Mouse (Mus musculus) liver, embryonic 14.5 days (tissue): ENCODE measurements at regions not wholly inside any gene's neighbourhood (a gene's known extent, or its start where the extent isn't known, plus 50 kb on each side); places are given as distances from the start of the nearest gene placed in this dataset.

Source experiments
- CTCF ChIP-seq: IDR thresholded peaks from 2 replicates; pipeline ENCODE4 v1.5.1; 2016; ENCODE audit warnings: antibody characterized with exemption, low read depth, control low read depth
- EP300 ChIP-seq: IDR thresholded peaks from 2 replicates; pipeline ENCODE4 v1.6.1; 2016; ENCODE audit warnings: antibody characterized with exemption, low read depth

DNA sequence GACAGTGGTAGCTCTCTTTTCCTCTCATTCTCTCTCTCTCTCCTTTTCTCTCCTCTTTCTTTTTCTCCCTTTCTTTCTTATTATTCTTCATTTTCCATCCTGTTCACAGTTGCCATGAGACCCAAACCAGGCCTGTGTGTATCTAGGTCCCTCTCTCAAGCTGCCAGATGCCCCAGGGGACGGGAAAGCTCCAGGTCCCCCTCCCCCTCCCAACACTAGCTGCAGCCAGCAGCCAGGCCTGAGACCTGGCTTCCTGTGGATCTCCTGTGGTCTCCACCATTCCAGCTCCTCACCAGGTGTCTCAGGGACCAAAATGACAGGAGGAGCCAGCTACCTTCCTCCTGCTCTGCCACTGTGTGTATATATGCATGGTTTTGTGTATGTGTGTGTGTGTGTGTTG lies 56.6 kb upstream of the Unc5a start:
- TF ChIP-seq EP300 (no peak), CTCF (no peak)
